Mouse (Mus musculus) liver, adult 2 months (tissue): Measurements from ENCODE around the gene Gm14685. TPM values are rescaled to one million over a fixed set of nuclear protein-coding genes. Genes with fewer than 3 reads are reported as not detected.

Experiments used
- polyA plus RNA-seq: library from polyadenylated mRNA; depleted of rRNA; stranded (reverse); fragments of >200 nt; gene quantifications from 2 replicates; pipeline ENCODE4 v1.2.3, GENCODE M21; 2012; rRNA removed
- total RNA-seq: library from RNA; depleted of rRNA; stranded (reverse); fragments of >200 nt; gene quantifications from 2 replicates; pipeline ENCODE4 v1.2.3, GENCODE M21; 2014; rRNA removed

The Gm14685 gene
- total and polyA plus RNA-seq, 2 experiments, result not detected

Other genes with a start within 250 kb of the Gm14685 start
- gene Cetn2, start 198.6 kb upstream of the Gm14685 start, total RNA-seq, result 14.6 and 19.4 TPM in 2 replicates
- gene Cetn2, start 198.6 kb upstream of the Gm14685 start, polyA plus RNA-seq, result 3.2 and 3.9 TPM in 2 replicates
- gene Nsdhl, start 198.5 kb upstream of the Gm14685 start, total RNA-seq, result 26.0 and 35.0 TPM in 2 replicates
- gene Nsdhl, start 198.5 kb upstream of the Gm14685 start, polyA plus RNA-seq, result 51.8 and 61.0 TPM in 2 replicates
- gene Zfp185, start 129.7 kb upstream of the Gm14685 start, total RNA-seq, result 0.13 and 0.18 TPM in 2 replicates
- gene Zfp185, start 129.7 kb upstream of the Gm14685 start, polyA plus RNA-seq, result 0.07 and 0.15 TPM in 2 replicates
- not detected in 2 replicates for gene Pnma5, start 79.9 kb upstream of the Gm14685 start, total RNA-seq
- not detected in 2 replicates for gene Pnma5, start 79.9 kb upstream of the Gm14685 start, polyA plus RNA-seq
- gene Pnma3, start 52.3 kb upstream of the Gm14685 start, total RNA-seq, result not detected in 2 replicates
- not detected in 2 replicates for gene Pnma3, start 52.3 kb upstream of the Gm14685 start, polyA plus RNA-seq
- gene Xlr4a, start 34.6 kb upstream of the Gm14685 start, total RNA-seq, result 0.37 and 1.1 TPM in 2 replicates
- gene Xlr4a, start 34.6 kb upstream of the Gm14685 start, polyA plus RNA-seq, result not detected in 2 replicates
- gene Xlr3a, start 20.0 kb upstream of the Gm14685 start, total RNA-seq, result 5.8 and 8.3 TPM in 2 replicates
- 1.4 TPM in 1 of 2 replicates, not detected in the other for gene Xlr3a, start 20.0 kb upstream of the Gm14685 start, polyA plus RNA-seq
- gene Xlr5b, start 31.7 kb downstream of the Gm14685 start, total RNA-seq, result not detected in 2 replicates
- gene Xlr5b, start 31.7 kb downstream of the Gm14685 start, polyA plus RNA-seq, result not detected in 2 replicates
- not detected in 2 replicates for gene DXBay18, start 32.4 kb downstream of the Gm14685 start, total RNA-seq
- not detected in 2 replicates for gene DXBay18, start 32.4 kb downstream of the Gm14685 start, polyA plus RNA-seq
- gene Spin2d, start 59.9 kb downstream of the Gm14685 start, total RNA-seq, result not detected in 2 replicates
- not detected in 2 replicates for gene Spin2d, start 59.9 kb downstream of the Gm14685 start, polyA plus RNA-seq
- gene Xlr3b, start 75.2 kb downstream of the Gm14685 start, total RNA-seq, result 0.54 TPM in 1 of 2 replicates, not detected in the other
- not detected in 2 replicates for gene Xlr3b, start 75.2 kb downstream of the Gm14685 start, polyA plus RNA-seq
- gene Xlr4b, start 97.3 kb downstream of the Gm14685 start, total RNA-seq, result 0.27 TPM in 1 of 2 replicates, not detected in the other
- gene Xlr4b, start 97.3 kb downstream of the Gm14685 start, polyA plus RNA-seq, result 0.07 TPM in 1 of 2 replicates, not detected in the other
- gene F8a, start 111.2 kb downstream of the Gm14685 start, total RNA-seq, result 3.2 and 3.6 TPM in 2 replicates
- gene F8a, start 111.2 kb downstream of the Gm14685 start, polyA plus RNA-seq, result 7.1 and 8.0 TPM in 2 replicates
- gene Xlr4c, start 126.1 kb downstream of the Gm14685 start, total RNA-seq, result 0.28 and 0.40 TPM in 2 replicates
- not detected in 2 replicates for gene Xlr4c, start 126.1 kb downstream of the Gm14685 start, polyA plus RNA-seq
- gene Xlr3c, start 148.3 kb downstream of the Gm14685 start, total RNA-seq, result not detected in 2 replicates
- not detected in 2 replicates for gene Xlr3c, start 148.3 kb downstream of the Gm14685 start, polyA plus RNA-seq
- gene Xlr5a, start 175.9 kb downstream of the Gm14685 start, total RNA-seq, result not detected in 2 replicates
- not detected in 2 replicates for gene Xlr5a, start 175.9 kb downstream of the Gm14685 start, polyA plus RNA-seq
- gene Xlr5c, start 175.9 kb downstream of the Gm14685 start, total RNA-seq, result not detected in 2 replicates
- not detected in 2 replicates for gene Xlr5c, start 175.9 kb downstream of the Gm14685 start, polyA plus RNA-seq
- gene Gm45015, start 219.8 kb downstream of the Gm14685 start, total RNA-seq, result not detected in 2 replicates
- gene Gm45015, start 219.8 kb downstream of the Gm14685 start, polyA plus RNA-seq, result not detected in 2 replicates
- gene Zfp275, start 225.6 kb downstream of the Gm14685 start, total RNA-seq, result 7.3 and 12.6 TPM in 2 replicates
- gene Zfp275, start 225.6 kb downstream of the Gm14685 start, polyA plus RNA-seq, result 3.7 and 5.7 TPM in 2 replicates